Mouse (Mus musculus) lung, postnatal 36 days (tissue): ENCODE results near the gene Umad1.
A peak's percentile ranks its signal among the peaks of the same experiment; 100 is the strongest.

ENCODE experiments used
- DNase-seq: peaks from one replicate; pipeline ENCODE4 v3.0.0; 2022; ENCODE audit warnings: mixed read lengths

Umad1 gene

DNA sequence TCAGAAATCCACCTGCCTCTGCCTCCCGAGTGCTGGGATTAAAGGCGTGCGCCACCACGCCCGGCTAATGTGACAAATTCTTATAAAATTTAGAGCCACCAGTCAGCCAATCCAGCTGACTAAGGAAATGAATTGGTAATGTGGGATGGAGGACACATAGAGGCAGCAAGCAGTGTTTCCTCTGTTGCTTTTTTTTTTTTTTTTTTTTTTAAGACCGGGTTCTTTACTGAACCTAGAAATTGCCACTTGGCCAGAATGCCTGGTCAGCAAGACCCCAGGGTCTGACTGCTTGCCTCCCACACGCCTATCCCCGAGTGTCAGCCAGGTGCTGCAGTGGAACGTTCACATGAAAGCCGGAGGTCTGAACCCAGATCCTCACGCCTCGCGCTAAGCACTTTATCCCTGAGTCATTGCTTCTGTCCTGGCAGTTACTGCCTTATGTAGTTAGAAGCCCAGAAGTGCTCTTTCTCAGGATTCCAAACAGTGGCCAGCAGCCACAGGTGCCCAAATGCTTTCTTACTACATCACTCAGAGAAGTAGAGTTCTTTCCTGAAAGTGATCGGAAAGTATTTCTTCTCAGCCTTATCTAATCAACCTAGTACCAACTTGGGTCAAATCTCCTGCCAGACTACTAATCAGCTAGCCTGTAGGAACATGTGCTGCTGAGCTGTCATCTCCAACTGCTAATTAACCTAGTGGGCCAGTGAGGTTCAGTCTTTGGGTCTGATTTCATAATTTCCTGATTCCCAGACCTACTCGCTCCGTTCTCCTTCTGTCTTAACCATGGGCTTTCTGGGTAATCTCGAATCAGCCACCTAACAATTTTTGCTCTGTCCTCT lies 225.6 kb downstream of the Umad1 start:
- no peak for DNase-seq

DNA sequence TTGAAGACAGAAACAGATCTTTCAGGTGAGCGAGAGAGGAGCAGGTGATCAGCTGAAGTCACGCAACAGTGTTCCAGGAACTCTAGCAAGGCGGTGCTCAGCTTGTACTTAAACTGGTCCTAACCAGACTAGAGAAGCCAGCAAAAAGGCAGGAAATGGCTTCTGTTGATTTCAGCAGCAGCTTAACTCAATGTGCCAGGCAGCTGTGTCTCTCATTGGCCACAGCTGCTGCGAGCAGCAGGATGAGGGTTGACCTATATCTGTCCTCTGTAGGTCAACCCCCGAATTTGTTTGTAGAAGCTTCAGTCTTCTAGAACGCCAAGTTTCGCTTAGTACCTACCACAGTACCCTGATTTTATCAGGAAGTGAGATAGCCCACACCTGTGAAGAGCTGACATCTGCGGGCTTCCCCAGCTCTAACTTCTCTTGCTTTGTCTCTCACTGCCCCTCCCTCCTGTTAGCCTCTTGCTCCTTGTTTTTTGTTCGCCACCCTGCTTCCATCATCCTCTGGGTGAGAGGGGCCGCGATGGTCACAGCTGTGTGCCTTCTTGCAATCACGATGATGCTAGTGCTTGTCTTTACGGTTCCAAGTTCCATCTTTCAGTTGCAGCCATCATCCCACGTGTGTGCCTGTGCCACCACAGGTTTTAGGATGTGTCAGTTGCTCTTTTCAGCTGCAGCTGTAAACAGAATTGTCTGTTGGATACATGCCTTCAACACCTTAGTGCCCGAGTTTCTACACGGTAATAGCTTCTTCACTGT lies 226.5 kb downstream of the Umad1 start:
- DNase-seq: peak; percentile 57

DNA sequence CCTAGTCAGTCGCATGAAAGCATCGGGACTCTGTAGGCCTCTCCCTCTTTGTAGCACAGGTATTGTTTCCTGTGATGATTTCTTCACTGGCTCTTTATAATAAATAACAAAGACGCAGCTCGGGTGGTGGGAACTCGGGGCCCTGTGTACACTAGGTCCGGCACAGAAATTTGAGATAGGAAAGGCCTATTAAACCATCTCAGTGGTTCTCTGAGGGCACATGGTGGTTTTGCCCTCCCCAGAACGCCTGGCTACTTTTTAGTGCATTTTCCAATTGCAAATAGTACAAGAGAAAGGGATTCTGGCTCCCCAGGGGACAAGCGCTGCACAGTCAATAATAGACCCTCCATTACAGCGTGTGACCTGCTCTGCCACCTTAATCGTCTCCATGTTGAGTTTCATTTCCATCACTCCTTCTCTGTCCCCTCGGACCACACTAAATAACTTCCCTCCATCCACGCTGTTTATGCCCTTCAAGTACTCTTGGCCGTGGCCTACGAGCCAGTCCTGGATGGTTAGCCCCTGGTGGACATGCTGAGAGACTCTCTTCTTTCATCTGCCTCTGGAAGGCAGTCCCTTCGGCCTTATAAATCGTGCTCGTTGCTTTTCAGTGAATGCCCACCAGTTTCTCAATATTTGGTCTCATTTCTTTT lies 227.4 kb downstream of the Umad1 start:
- DNase-seq: no peak

DNA sequence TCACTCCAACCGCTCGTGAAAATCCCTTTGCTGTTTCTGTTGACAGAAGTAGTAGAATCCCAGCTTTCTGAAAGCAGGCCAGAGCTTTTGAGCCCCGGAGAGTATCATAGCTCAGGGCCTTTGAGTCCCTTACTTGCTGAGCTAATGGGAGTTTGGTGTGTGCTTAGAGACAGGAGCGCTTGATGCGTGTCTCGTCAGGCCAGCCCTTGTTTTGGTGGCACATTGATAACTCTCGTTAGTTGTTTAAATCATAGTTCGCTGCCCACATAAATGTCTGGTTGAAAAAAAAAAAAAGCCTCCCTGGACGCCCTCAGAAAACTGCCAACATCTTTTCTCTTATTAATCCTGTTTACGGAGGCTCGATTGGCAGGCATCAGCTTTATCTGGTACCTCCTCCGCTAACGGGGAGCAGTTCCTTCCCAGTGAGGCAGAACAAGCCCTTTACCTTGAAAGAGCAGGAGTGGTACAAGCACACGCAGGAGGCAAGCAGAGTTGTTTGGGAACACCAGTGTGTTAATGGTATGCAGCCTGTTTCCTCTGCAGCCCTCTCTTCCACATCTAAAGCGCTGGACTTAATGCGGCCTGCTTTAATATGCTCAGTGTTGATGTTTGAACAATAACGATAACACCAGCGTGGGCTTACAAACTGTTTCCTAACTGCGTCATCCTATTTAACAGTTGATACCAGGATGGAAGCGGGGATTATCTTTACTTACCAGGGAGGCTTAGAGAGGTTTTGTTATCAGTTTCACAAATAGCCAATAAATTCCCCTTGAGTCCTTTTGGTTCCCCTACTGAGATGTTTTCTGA lies 228.2 kb downstream of the Umad1 start:
- no peak for DNase-seq

DNA sequence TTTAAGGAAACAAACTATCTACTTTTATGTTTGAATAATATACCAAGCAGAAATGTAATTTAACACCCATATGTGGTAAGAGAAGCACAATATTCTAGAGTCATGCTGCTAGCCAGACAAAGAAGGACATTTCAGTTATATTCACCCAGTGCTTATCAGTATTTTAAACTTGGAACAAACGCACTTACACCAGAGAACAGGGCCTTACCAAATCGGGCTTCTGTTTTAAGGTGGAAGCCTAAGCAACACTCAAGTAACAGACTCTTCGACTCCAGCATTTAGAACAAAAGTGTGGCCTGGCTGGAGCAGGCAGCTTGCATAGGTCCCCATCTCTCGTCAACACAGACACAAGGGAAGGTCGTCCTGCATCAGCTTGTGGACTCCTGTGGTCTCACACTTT lies 229.2 kb downstream of the Umad1 start:
- no peak for DNase-seq

DNA sequence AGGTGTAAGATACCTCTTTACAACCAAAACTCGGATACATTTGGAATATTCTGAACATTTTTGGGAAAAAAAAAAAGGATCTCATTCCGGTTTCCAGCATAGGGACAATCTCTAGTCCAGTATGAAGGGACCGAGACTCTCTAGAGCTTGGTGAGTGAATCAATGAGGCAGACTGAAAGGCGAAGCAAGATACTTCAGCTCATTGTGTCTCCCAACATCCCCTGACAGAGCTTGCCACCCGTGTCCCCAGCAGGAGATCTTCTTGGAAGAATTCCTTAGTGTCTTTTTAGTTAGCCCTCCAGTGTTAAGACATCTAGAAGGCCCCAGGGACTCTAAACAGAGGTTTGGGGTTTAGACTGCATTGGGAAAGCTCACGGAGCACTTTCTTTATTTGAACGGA lies 230.2 kb downstream of the Umad1 start:
- DNase-seq: no peak

DNA sequence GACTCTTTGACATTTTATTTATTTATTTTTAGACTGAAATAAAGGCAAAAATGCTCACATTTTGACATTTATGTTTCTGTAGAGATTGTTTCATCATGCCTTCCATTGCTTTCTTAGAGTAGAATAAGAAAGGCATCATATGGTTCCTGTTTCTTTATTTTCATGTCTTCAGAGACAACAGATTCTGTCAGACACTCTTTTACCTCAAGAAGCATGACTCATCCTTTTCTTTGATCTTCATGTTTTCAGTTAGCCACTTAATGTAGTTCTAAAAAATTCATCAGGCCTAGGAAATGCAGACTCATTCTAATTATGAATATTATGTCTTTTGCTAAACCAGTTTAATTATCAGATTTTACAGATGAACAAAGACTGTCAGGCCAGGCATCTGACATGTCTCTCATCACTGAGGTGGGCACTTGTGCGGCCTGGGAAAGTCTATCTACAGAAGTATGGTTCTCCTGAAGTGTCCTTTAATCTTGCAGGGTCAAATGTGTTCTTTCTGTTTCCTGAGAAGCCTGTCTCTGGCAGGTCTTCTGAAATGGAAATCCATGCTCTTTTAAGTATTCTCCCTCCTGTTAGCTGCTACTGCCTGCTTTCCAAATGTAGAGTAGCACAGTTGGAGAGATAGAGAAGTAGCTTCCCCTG lies 231.0 kb downstream of the Umad1 start:
- DNase-seq: no peak

DNA sequence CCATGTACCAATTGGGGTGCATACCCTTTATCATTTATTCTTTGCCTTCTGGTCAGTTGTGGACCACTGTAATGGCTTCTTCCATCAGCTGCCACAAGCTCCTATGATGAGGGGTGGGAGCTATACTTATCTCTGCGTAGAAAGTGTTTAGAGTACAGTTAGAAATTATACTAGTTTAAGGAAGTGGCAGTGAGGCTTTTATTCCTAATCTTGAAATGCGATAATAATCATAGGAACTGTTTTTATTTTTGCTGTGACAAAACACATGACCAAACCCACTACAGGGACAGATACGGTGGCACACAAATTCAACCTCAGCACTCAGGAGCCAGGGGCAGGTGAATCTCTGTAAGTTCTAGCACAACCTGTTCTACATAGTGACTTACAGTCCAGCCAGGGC lies 233.2 kb downstream of the Umad1 start:
- DNase-seq: no peak

DNA sequence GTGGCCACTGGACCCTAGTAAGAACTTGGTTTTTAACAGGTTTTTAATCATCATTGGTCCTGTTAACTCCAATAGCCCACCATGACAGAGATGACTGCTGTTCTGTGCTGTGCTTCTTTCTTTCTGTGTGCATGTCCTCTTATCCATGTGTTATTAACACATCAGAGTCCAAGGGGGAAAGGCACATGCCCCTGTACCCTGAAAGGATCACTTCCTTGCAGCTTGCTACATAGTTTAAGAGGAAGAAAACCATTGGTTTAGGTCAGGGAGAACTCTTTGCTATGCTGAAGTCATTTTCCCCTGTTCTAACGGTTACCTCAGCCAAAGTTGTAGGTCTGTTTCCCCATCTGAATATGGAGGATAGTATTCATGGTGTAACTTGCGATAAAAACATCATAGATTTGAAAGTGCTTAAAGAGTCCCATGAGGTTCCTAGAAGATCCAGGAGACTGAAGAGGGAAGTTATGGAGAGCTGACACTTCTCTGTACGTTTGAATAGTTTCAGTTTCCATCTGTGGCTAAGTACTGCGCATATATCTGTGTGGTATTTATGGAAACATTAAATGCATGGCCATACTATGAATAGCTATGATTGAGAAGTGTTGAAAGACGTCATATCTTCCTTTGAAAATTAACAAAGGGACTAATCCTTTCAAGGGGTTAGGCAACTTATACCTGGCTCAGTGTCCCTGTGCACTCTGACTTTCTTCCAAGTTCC lies 236.2 kb downstream of the Umad1 start:
- no peak for DNase-seq

DNA sequence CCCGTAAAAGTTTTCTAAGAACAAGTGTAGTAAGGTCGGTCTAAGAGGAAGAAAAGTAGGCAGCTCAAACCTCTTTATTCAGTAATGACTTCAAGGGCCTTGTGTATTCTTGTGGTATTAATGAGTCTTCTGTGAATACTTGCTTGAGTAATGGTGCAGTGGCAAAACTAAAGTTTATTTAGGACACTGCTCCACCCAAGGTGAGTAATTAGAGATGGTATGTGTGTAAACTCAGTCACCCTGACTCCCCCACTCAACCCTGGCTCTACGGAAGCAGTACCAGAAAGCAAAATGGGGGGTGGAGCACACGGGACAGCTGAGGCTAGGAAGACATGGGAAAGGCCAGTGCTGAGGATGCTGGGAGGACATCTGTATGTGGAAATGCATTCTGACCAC lies 236.7 kb downstream of the Umad1 start:
- DNase-seq: no peak

DNA sequence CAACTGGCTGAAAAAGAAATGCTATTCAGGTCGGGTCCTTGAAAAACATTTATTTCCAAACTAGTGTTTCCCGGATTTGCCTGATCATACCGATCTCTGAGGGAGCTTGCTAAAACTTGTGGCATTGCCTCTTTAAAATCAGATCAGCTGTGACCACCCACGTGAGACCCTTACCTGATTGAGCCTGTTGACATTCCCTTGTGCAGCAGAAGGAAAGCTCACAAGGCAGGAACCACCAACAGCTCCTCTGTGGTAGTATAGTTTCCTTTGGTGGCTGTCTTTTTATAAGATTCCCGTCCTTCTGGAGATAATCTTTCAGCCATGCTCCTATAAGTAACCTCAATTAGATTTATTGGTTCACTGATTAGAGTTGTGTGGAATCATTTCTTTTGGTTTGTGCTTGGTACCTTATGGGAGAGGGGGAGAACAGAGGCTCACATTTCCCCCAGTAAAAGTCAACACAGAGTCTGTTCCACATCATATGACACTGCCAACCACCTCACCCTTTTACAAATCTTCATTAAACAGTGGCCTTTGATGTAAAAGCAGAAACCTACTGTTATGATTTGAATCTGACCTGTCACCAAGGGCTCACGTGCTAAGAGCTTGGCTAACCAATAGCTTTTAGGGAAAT lies 238.3 kb downstream of the Umad1 start:
- DNase-seq: no peak

DNA sequence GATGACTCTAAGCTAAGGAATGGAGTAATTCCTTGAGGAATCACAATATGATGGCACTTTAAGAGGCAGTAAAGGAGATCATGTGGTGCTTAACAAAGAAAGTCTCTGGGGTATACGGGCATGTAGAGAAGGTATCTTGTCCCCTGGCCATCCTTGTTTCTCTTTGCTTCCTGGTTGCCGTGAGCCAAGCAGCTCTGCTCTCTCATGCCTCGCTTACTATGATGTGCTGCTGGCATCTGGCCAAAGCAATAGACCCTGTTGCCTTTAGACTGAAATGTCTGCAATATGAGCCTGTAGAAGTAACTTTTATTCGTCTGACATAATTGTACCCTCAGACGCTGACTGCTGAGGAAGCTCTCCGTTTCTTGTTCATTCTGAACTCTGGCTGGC lies 238.8 kb downstream of the Umad1 start:
- DNase-seq: no peak

DNA sequence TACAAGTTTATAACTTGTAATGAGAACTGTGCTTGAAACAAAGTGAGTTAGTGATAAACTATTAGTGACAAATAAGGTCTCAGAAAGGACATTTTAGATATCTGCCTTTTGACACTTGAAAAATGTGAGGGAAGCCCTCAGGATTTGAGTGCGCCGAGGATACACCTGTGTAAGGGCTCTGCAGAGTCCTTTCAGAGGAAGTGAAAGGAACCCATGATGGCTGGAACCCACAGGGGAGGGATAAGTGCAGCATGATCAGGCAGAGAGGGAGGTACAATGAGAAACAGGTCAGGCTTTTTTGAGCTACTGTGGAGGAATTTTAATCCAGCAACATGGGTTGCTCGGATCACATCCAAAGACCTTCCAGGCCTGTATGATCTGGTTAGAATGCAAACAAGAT lies 239.9 kb downstream of the Umad1 start:
- no peak for DNase-seq

DNA sequence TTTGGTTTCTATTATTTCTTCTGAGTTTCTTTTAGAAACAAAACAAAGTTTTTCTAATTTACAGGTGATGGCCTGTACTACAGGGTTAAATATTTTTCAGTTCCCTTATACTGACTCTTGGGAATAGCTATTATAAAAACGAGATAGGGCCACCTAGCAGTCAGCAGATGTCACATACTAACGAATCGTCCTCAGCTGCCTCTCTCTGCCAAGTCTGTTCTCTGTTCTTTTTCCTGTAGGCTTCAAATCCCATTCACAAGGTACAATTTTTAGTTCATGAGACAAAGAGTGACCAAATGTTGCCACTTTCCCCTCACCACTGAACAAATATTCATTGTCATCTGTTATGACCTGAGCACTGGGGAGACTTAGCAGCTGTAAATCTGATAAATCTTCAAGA lies 244.9 kb downstream of the Umad1 start:
- no peak for DNase-seq

DNA sequence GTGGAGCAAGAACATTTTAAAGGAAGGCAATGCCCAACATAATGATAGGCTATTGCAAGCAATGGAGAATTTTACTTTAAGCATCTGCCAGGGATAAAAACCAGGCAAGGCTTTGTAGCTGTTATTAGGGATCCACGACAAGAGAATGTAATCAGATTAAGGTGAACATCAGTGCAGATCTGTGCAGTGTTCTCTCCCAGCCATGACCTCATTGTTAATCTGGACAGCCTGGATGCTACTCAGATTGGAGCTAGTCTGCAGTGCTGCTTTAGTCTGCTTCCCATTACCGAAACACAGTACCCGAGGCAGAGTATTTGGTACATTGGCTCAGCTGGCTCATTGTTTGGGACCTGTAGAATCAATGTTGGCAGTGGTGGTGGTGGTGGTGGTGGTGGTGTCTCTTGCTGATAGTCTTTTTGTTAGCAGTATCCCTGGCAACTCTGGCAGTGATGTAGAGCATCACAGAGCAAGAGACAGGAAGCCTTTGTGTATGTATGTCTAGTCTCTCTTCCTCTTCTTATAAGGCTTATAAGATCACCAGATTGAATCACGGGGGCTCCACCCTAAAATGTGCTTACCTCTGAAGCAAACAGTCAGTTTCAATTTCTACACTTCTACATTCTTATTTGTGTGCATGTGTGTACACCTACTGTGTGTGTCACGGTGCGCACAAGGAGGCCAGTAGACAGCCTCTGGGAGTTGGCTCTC lies 245.6 kb downstream of the Umad1 start:
- peak; percentile 79 for DNase-seq

DNA sequence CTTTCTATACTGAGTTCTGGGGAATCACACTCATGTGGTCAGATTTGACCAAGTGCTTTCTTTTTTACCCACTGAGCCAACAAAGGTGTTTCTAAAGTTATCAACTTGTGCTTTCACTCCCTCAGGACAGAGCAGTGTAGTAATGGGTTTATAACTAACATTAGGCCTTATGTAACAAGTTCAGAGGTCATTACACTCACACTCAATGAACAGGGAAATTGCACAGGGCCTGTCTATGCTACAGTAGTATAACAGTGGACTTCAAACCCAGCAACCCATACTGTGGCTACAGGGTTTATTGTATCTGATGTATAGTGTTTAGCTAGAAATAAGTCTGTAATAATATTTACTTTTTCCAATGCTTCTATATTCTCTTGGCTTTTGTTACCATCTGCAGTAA lies 247.5 kb downstream of the Umad1 start:
- no peak for DNase-seq
